Mouse (Mus musculus) induced T-regulatory cell, adult 2 months (primary cell): ENCODE data around the gene Calml3.

Source experiments
- DNase-seq: peaks from one replicate; pipeline ENCODE4 v3.0.0-alpha.2; 2012; ENCODE audit warnings: low read depth

Gene Calml3

GRCm38 (mm10) chr13:3779575-3780226 lies 24.4 kb downstream of the Calml3 start:
- no peak for DNase-seq

- DNase-seq, result no peak
These were observed 25.3 kb downstream of the Calml3 start for GRCm38 (mm10) chr13:3778591-3779364.

- DNase-seq, result no peak
These were observed 26.8 kb downstream of the Calml3 start for GRCm38 (mm10) chr13:3777216-3777912.

GRCm38 (mm10) chr13:3776446-3776845 lies 27.7 kb downstream of the Calml3 start:
- no peak for DNase-seq

- no peak for DNase-seq
These were observed 29.1 kb downstream of the Calml3 start for GRCm38 (mm10) chr13:3774991-3775390.

DNA sequence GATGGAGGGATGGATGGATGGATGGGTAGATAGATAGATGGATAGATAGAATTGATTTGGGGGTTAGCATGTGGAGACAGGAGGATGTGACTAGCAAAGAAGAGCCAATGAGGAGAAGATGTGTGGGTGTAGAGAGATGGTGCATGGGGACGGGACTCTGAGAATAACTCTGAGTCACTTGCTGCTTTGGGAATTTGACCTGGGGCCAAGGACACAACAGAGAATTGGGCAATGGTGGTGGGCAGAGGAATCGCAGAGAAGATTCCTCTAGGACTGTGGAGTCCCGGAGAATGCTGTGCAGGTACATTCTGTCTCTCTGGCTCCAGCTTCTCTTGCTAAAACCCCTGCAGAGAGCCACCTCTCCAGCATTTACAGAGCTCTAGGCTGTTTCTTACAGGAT lies 29.8 kb downstream of the Calml3 start:
- no peak for DNase-seq

DNA sequence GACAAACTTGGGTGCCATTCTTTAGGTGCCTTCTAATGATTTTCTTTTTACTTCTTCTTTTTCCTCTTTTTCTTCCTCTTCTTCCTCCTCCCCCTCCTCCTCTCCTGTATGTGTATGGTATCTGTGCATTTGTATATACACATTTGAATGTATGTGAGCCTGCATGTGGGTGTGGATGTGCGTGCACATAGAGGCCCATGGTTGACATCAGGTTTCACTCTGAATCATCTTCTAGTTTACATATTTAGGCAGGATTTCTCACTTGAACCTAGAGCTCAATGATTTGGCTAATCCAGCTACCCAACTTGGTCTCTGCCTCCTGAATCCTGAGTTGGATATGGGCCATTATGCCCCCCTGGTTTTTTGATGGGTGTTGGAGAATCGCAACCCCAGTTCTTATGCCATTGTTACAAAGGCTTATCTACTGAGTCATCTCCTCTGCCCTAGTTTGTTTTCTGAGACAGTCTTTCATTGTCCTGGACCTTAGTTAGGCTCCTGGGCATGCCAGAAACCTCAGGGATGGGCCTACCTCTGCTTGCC lies 30.9 kb downstream of the Calml3 start:
- no peak for DNase-seq

GRCm38 (mm10) chr13:3771221-3771620 lies 32.9 kb downstream of the Calml3 start:
- no peak for DNase-seq

DNA sequence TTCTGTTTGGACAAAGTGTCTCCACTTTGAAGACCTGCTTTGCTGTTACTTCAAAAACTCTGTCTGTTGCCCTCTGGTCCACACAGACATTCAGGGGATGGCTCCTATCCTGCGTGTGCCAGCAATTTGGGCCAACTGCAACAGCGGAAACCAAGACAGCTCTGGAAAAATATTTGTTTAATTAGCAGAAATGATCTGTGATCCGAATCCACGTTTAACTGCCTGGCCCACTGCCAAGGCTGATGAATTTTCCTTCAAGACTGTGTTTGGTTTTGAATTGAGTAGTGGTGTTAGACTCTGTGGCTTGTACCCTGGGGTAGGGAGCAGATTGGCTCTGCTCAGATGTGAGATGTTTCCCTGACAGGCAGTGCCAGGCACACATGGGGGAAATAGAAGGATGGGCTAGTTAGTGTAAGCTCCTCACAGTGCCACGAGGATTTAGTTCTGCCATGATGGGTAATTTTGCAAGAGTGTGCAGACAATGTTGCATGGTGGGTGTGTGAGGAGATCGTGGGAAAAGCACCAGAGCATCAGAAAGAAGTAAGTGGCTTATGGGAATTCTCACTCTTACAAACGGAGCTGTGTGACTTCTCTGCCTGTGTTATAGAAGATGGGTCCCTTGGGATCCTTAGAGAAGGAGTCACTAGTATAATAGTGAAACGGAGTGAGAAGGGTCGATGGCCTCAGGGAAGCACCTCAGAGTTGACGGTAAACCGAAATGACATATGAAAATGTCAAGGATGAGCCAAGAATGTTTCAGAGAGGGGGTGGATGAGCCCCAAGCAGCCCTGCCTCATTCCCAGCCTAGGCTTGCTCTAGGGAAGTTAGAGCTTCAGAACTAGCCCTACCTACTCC lies 33.7 kb downstream of the Calml3 start:
- no peak for DNase-seq

GRCm38 (mm10) chr13:3769531-3769930 lies 34.6 kb downstream of the Calml3 start:
- no peak for DNase-seq

DNA sequence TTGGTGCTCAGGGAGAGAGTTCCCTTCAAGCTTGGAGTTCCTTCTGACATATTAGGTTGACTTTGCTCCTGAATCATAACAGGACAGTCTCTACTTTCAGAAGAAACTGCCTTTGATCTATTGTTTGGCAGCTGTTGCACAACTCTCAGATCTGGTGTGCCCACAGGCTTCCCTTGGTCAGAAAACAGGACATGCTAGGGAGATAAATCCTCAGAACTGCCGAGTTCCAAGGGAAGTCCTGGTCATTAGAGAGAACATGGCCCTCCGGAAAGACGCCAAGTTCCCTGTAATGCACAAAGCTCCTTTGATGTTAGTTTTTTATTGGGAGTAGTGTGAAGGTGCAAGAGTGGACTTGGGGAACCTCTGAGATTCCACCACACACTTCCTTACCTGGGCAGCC lies 35.5 kb downstream of the Calml3 start:
- no peak for DNase-seq

DNA sequence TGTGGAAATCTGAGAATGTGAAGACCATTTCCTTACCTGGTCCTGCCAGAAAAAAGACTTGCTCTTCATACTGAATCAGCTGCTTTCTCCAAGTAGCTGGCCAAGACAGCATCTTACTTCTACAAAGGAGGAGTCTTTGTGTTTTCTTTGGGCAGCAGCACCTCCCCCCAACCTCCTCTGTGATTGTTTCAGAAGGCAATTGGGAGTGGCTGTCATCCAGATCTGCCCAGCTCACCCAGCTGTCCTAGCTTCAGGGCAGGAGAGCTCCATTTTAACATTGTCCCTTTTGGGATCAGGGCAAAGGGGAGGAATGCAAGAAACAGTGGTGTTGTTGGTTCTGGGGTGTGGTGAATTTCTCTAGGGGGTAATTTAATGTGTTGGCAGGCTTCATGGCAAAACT lies 37.0 kb downstream of the Calml3 start:
- no peak for DNase-seq

DNA sequence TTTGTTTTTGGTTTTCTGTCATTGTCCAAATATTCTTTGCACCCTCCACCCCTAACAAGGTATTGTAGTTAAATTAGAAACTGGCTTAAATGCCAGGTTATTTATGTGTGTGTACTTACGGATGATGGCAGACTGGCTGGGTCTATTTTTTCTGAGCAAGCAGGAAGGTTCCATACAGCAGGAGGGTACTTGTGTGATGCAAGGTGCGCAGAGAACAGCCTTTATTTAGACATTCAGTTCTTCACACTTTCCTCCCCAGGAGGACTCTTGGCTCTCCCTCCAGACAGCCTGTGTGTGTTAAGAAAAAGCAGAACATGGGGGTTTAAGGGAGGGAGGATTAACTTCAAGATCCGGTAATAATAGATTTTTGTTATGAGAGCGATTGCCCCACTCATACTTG lies 38.3 kb downstream of the Calml3 start:
- no peak for DNase-seq

GRCm38 (mm10) chr13:3761131-3761530 lies 43.0 kb downstream of the Calml3 start:
- no peak for DNase-seq

- DNase-seq, result no peak
These were observed 45.8 kb downstream of the Calml3 start for GRCm38 (mm10) chr13:3758347-3758746.

- DNase-seq, result no peak
These were observed 50.8 kb downstream of the Calml3 start for GRCm38 (mm10) chr13:3753291-3753690.
